9 mouse cellular contexts compared by ENCODE assay signal in genomic region chr5:110835959-110836358, GRCm38 (mm10). TPM values are rescaled to one million over a fixed set of nuclear protein-coding genes. Genes with fewer than 3 reads are reported as not detected.
DNase-seq lines count a peak whose midpoint lies in the region; ATAC-seq and TF ChIP-seq lines count a peak whose summit lies in the region.
"Had no signal": no experiment of that assay in that cellular context is flagged by ENCODE, and none has a peak within 500 bp of the region (broad histone marks: within the 10 kb centered on the region; RNA-seq: fewer than 3 reads in every experiment).

No protein-coding gene starts in this region.

- no peak overlapping the region for H3K27ac ChIP-seq in forebrain, embryonic 14.5 days (ENCODE audit: low read depth, low read length)
- H3K27ac ChIP-seq in forebrain, embryonic 16.5 days (ENCODE audit: low read length) = no peak overlapping the region
- H3K27ac ChIP-seq: limb, embryonic 12.5 days had no signal

- ATAC-seq in forebrain, embryonic 14.5 days = no peak
- ATAC-seq in forebrain, embryonic 16.5 days = no peak
- ATAC-seq in megakaryocyte, adult 5-6 weeks (ENCODE audit: poor library complexity, severe bottlenecking) = 0 out of 2 replicates have a peak, but pooled peaks have one; percentile 6

- no peak overlapping the region for H3K4me3 ChIP-seq in forebrain, embryonic 14.5 days (ENCODE audit: low read depth, low read length)
- H3K4me3 ChIP-seq in forebrain, embryonic 16.5 days (replicated peaks; ENCODE audit: low read length) = no peak overlapping the region
- H3K4me3 ChIP-seq in E14TG2a.4 (replicated peaks; ENCODE audit: low read length) = no peak overlapping the region
- H3K4me3 ChIP-seq: limb, embryonic 12.5 days had no signal

- no peaks in the 10 kb centered on the region for H3K9me3 ChIP-seq in forebrain, embryonic 14.5 days (replicated peaks; ENCODE audit: control insufficient read depth, low read length)
- no peaks in the 10 kb centered on the region for H3K9me3 ChIP-seq in forebrain, embryonic 16.5 days (ENCODE audit: control insufficient read depth, low read length)
- H3K9me3 ChIP-seq in E14TG2a.4 (ENCODE audit: low read length) = no peaks in the 10 kb centered on the region
- H3K9me3 ChIP-seq: limb, embryonic 12.5 days had no signal

- no peaks in the 10 kb centered on the region for H3K27me3 ChIP-seq in forebrain, embryonic 14.5 days (replicated peaks; ENCODE audit: control insufficient read depth, insufficient read depth, low read length)
- no peaks in the 10 kb centered on the region for H3K27me3 ChIP-seq in forebrain, embryonic 16.5 days (replicated peaks; ENCODE audit: control insufficient read depth, insufficient read depth, low read length)
- no peaks in the 10 kb centered on the region for H3K27me3 ChIP-seq in E14TG2a.4 (ENCODE audit: insufficient read depth, low read length)
- H3K27me3 ChIP-seq: limb, embryonic 12.5 days had no signal

- DNase-seq in forebrain, embryonic 14.5 days (ENCODE audit: low spot score) = peak; percentile 64
- DNase-seq in c-Kit-positive CD71-negative TER-119-negative erythroid progenitor cells, embryonic 14.5 days (ENCODE audit: low read depth) = peak; percentile 73
- DNase-seq in heart, adult 8-10 months (ENCODE audit: low spot score) = peak; percentile 62
- DNase-seq in layer of hippocampus, postnatal 36 days = peak; percentile 40 to 56
- DNase-seq in testis, postnatal 10 days (ENCODE audit: low spot score) = peak; percentile 69

- TF ChIP-seq CTCF in E14TG2a.4 (conservative IDR thresholded peaks at IDR 0.05; ENCODE audit: low read length) = peak; percentile 30

- no peak overlapping the region for H3K4me2 ChIP-seq in forebrain, embryonic 14.5 days (ENCODE audit: low read length)
- H3K4me2 ChIP-seq in forebrain, embryonic 16.5 days (ENCODE audit: low read length) = no peak overlapping the region
- H3K4me2 ChIP-seq: limb, embryonic 12.5 days had no signal

- 53% methylated on average over 3 of the region's 3 CpGs for WGBS in forebrain, embryonic 14.5 days
- WGBS in forebrain, embryonic 16.5 days = 29% methylated on average over 3 of the region's 3 CpGs

- H3K4me1 ChIP-seq in forebrain, embryonic 14.5 days (ENCODE audit: control insufficient read depth, insufficient read depth, low read length) = no peaks in the 10 kb centered on the region
- H3K4me1 ChIP-seq in forebrain, embryonic 16.5 days (replicated peaks; ENCODE audit: control insufficient read depth, insufficient read depth, low read length) = peaks cover 12% of the 10 kb centered on the region
- peaks cover 32% of the 10 kb centered on the region for H3K4me1 ChIP-seq in E14TG2a.4 (replicated peaks; ENCODE audit: low read depth, low read length)

- 0 out of 2 replicates have a peak, but pooled peaks cover 4% of the 10 kb centered on the region for H3K36me3 ChIP-seq in forebrain, embryonic 14.5 days (ENCODE audit: control insufficient read depth, insufficient read depth, low read length)
- H3K36me3 ChIP-seq in forebrain, embryonic 16.5 days (ENCODE audit: control insufficient read depth, insufficient read depth) = no peaks in the 10 kb centered on the region
- peaks cover 24% of the 10 kb centered on the region for H3K36me3 ChIP-seq in E14TG2a.4 (ENCODE audit: insufficient read depth, low read length)

- no peak overlapping the region for H3K9ac ChIP-seq in forebrain, embryonic 14.5 days (ENCODE audit: low read length)
- no peak overlapping the region for H3K9ac ChIP-seq in forebrain, embryonic 16.5 days (replicated peaks; ENCODE audit: low read depth, low read length)
- H3K9ac ChIP-seq: limb, embryonic 12.5 days had no signal

RNA-seq across cellular contexts. Expression of gene Hscb, which starts 3.6 kb away (rescaled TPM):
- polyA plus RNA-seq in forebrain, embryonic 14.5 days (2014; fragmentation: Nextera tagmentation; extraction: Ambion mirVana) = 9.1 and 11.0 TPM in 2 replicates
- polyA plus RNA-seq in forebrain, embryonic 16.5 days (2015; fragmentation: Nextera tagmentation; extraction: Ambion mirVana) = 9.4 and 12.1 TPM in 2 replicates
- total RNA-seq in heart, adult 8-10 months (2022) = 10 to 100 TPM; 17.6 to 21.4 (median 20.4) TPM
- 10 to 100 TPM; 11.7 to 16.2 TPM for total RNA-seq in layer of hippocampus, postnatal 36 days (2021)
- total RNA-seq in megakaryocyte, adult 5-6 weeks (2015) = 26.9 and 29.5 TPM in 2 replicates
- 20.3 and 33.5 TPM in 2 replicates for total RNA-seq in megakaryocyte, adult 5-6 weeks (2017)

RNA-seq across cellular contexts. Expression of gene Chek2, which starts 3.8 kb away (rescaled TPM):
- 10.2 and 13.9 TPM in 2 replicates for polyA plus RNA-seq in forebrain, embryonic 14.5 days (2014; fragmentation: Nextera tagmentation; extraction: Ambion mirVana)
- polyA plus RNA-seq in forebrain, embryonic 16.5 days (2015; fragmentation: Nextera tagmentation; extraction: Ambion mirVana) = 13.5 and 13.7 TPM in 2 replicates
- total RNA-seq in heart, adult 8-10 months (2022) = 1 to 10 TPM; 2.0 to 3.2 (median 2.4) TPM
- total RNA-seq in layer of hippocampus, postnatal 36 days (2021) = 1 to 10 TPM; 1.8 to 2.5 TPM
- total RNA-seq in megakaryocyte, adult 5-6 weeks (2015) = 22.7 and 24.7 TPM in 2 replicates
- total RNA-seq in megakaryocyte, adult 5-6 weeks (2017) = 22.1 and 24.0 TPM in 2 replicates

RNA-seq across cellular contexts. Expression of gene Ulk1, which starts 26.1 kb away (rescaled TPM):
- polyA plus RNA-seq in forebrain, embryonic 14.5 days (2014; fragmentation: Nextera tagmentation; extraction: Ambion mirVana) = 44.9 and 59.8 TPM in 2 replicates
- 45.4 and 47.5 TPM in 2 replicates for polyA plus RNA-seq in forebrain, embryonic 16.5 days (2015; fragmentation: Nextera tagmentation; extraction: Ambion mirVana)
- total RNA-seq in heart, adult 8-10 months (2022) = 10 to 100 TPM; 63.1 to 99.8 (median 73.6) TPM
- total RNA-seq in layer of hippocampus, postnatal 36 days (2021) = 10 to 100 TPM; 63.5 to 81.7 TPM
- 19.3 and 24.1 TPM in 2 replicates for total RNA-seq in megakaryocyte, adult 5-6 weeks (2015)
- 7.6 and 10.0 TPM in 2 replicates for total RNA-seq in megakaryocyte, adult 5-6 weeks (2017)

RNA-seq across cellular contexts. Expression of gene Ttc28, which starts 43.6 kb away (rescaled TPM):
- 29.0 and 37.9 TPM in 2 replicates for polyA plus RNA-seq in forebrain, embryonic 14.5 days (2014; fragmentation: Nextera tagmentation; extraction: Ambion mirVana)
- polyA plus RNA-seq in forebrain, embryonic 16.5 days (2015; fragmentation: Nextera tagmentation; extraction: Ambion mirVana) = 40.5 and 47.3 TPM in 2 replicates
- 10 to 100 TPM; 11.0 to 17.2 (median 12.3) TPM for total RNA-seq in heart, adult 8-10 months (2022)
- 10 to 100 TPM; 12.7 to 13.0 TPM for total RNA-seq in layer of hippocampus, postnatal 36 days (2021)
- 0.89 TPM in 2 replicates for total RNA-seq in megakaryocyte, adult 5-6 weeks (2015)
- total RNA-seq in megakaryocyte, adult 5-6 weeks (2017) = 0.29 and 7.4 TPM in 2 replicates

RNA-seq across cellular contexts. Expression of gene Pus1, which starts 55.5 kb away (rescaled TPM):
- polyA plus RNA-seq in forebrain, embryonic 14.5 days (2014; fragmentation: Nextera tagmentation; extraction: Ambion mirVana) = 13.8 and 14.9 TPM in 2 replicates
- polyA plus RNA-seq in forebrain, embryonic 16.5 days (2015; fragmentation: Nextera tagmentation; extraction: Ambion mirVana) = 20.1 and 22.0 TPM in 2 replicates
- total RNA-seq in heart, adult 8-10 months (2022) = 10 to 100 TPM; 16.0 to 24.6 (median 21.3) TPM
- total RNA-seq in layer of hippocampus, postnatal 36 days (2021) = 10 to 100 TPM; 17.7 to 20.2 TPM
- 7.0 and 8.2 TPM in 2 replicates for total RNA-seq in megakaryocyte, adult 5-6 weeks (2015)
- total RNA-seq in megakaryocyte, adult 5-6 weeks (2017) = 20.4 and 21.6 TPM in 2 replicates

Comparison
In these comparisons a context has a peak if more than half of its experiments do, and no peak if none do; other contexts are left out.
1. RNA of gene Chek2, which starts 3.8 kb away (total RNA-seq): 22.1 to 24.7 TPM in megakaryocyte, adult 5-6 weeks; 2.0 to 3.2 TPM in heart, adult 8-10 months and 1.8 to 2.5 TPM in layer of hippocampus, postnatal 36 days; every median in the first group is over 4 times any median in the second.
2. Peak in every context shown above with its lines, with median percentiles within 50 percentile points of each other: DNase-seq.